Mouse (Mus musculus): ENCODE data around the gene Ccdc149.
A peak's percentile ranks its signal among the peaks of the same experiment; 100 is the strongest.

The Ccdc149 gene

DNA sequence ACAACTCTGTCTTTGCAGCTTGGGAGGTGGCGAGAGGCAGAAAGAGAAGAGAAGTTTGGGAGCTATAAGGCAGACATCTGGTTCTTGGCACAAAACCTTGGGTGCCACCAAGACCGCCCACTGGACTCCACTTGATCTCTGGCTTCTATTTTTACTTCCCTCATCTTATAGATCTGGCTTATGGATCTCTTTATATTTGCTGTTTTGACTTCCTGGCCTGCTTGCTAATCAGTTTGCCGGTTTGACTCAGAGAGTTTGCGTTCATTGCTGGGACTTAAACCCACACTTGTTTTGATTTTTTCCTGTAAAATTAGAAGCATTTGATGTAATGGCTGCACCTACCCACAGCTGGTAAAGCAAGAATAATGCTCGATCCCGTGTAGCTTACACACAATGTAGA lies 100.4 kb downstream of the Ccdc149 start:
- DNase-seq (ENCODE audit: extremely low spot score), result no peak

DNA sequence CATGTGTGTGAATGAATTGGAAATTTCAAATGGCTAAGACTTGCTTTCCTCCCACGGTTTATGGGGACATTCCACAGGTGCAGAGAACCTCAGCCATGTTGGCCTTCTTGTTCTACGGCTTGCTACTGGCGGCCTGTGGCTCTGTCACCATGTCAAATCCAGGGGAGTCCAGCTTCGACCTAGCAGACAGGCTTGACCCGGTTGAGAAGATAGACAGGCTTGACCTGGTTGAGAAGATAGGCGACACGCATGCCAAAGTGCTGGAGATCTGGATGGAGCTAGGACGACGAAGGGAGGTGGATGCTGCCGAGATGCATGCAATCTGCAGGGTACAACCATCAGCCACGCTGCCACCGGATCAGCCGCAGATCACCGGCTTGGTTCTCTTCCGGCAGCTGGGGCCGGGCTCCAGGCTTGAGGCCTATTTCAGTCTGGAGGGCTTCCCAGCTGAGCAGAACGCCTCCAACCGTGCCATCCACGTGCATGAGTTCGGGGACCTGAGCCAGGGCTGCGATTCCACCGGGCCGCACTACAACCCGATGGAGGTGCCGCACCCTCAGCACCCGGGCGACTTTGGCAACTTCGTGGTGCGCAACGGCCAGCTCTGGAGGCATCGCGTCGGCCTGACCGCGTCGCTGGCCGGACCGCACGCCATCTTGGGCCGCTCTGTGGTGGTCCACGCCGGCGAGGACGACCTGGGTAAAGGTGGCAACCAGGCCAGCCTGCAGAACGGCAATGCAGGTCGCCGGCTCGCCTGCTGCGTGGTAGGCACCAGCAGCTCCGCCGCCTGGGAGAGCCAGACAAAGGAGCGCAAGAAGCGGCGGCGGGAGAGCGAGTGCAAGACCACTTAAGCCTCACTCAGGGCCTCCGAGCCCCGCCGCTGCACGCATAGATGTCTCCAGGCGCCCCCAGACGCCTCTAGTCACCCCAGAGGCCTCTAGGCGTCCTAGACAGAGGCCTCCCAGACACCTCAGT lies 103.2 kb downstream of the Ccdc149 start:
- peak; percentile 29 for DNase-seq (ENCODE audit: extremely low spot score)

DNA sequence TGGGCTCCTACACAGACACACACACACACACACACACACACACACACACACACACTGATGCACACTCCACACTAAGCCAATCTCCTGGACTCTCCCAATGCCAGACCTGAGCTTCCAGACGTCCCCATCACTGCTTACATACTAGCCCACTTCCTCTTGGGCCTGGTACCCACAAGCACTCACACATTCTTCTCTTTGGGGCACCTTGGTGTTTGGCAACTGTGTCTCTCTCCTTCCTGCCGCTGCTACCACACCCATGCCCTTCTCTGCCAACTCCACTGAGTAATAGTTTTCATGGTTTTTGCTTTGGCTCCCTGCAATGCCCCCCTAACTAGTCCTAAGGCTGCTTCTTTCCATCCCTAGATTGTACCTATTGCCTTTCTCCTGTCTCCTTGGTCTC lies 104.7 kb downstream of the Ccdc149 start:
- DNase-seq (ENCODE audit: extremely low spot score), result no peak

DNA sequence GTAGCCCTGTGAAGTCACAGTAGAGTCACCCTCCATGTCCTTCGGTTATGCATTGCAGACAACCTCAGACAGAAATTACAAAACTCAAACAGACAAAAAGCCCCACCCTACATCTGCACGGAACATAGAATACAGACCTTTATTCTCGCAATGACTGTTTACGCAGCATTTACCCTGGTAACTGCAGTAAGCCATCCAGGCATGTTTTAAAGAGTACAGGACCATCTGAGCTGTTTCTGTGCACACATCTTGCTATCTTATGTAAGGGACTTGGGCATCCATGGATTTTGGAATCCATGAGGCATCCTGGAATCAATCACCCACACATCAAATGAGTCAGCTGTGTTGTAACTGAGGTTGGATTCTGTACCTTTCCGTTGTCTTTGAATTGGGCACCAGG lies 105.4 kb downstream of the Ccdc149 start:
- no peak for DNase-seq (ENCODE audit: extremely low spot score)

DNA sequence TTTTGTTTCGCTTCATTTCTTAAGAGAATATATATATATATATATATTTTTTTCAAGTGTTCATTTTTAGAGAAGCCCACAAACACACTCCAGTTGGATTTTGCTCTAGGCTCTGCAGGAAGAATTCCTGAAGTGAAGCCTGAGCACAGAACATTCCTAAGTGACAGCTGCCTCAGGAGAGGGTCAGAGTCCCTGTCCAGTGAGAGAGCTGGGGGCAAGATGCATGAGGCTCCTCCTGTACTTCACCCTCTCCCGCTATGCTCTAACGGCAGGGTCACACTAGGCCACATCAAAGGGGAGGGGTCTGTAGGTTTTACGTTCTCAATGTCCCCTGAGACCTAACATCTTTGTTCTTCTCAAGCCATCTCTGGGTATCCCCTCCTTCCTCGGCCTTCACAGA lies 106.8 kb downstream of the Ccdc149 start:
- no peak for DNase-seq (ENCODE audit: extremely low spot score)

DNA sequence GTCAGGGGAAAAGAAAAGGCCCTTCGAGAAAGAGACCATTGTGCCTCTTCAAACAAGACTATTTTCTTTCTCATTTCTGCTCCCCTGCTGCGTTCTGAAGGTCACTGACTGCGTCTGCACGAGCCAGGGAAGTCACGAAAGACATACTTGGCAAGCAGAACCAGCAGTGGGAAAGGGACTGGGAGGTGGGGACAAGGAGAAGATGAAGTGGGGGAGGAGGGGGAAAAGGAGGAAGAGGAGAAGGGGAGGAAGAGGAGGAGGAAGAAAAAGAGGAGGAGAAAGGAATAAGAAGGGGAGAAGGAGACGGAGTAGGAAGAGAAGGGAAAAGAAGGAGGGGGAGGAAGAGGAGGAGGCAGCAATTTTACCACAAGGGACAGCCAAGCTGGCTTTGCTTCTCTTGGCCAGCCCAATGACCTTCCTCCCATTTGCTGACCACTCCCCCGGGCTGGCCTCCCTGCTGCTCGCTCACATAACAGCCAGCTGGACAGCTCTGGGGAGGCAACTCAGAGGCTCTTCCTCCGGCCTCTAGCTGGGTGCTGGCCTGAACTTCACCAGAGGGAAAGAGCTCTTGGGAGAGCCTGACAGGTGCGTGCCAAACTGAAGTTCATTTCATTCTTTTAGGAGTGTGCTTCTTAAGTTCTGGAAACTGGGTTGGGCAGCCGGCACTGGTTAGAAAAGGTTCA lies 107.7 kb downstream of the Ccdc149 start, which contains the start of gene Sod3:
Gene Sod3 (plus strand): TSS at position 324 of the 683 bp plus-strand sequence.
- peak; percentile 45 for DNase-seq (ENCODE audit: extremely low spot score)

DNA sequence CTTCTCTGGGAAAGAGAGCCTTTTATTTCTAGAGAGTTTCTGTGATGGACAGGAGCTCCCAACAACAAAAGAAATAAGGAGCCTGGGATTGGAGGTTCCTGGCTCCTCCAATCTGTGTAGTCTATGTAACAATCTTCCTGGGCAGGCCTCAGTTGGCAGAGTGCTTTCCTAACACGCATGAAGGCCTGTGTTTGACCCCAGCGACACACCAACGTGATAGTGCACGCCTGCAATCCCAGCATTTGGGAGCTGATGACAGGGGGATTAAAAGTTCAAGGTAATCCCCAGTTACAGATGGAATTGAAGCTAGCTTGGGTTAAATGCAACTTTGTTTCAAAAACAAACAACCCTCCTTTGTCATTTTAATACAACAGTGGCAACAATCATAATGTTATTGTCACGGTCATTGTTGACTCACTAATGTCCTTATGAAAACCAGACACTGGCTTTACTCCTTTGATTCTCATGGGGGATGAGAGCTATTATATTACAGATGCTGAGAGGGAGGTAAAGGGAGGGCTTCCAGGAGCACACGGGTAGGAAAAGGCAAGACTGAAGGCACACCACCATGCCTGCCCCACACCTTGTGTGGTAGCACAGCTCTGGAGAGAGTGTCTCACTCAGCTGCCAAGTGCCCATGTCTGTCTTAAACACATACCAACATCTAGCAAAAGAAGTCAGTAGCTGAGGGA lies 108.4 kb downstream of the Ccdc149 start:
- DNase-seq (ENCODE audit: extremely low spot score), result no peak

DNA sequence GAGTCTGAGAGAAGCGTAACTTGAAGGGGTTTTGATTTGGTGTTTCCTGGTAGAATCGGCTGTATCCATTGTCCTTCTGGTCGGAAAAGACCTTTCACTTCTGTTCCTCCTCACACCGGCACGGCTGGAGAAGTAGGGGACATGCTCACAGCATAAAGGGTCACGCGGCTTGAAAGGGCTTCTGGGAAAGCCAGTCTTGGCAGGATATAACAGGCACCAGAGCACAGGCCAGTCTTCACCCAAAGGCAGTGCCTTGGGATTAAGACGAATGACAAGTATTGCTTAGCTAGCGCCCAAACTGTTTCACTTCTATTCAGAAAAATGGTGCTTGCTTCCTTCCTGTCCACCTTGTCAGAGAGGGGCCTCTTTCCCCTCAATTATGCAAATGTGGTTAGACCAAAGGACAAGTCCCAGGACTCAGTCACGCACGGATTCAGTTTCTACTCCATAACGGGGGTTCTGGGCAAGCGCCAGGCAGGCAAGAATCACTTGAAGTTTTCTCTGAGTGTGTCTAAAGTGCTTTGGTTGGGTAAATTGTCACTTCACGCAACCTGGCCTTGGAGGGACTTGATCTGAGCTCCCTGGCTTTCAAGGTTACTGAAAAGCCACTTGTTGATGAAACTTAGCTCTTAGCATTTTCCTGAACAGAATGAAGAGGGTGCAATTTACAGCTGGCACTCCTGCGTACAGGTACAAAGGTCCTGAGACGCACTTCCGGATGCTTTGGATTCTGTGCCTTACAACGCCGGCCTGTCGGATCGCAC lies 110.9 kb downstream of the Ccdc149 start:
- DNase-seq (ENCODE audit: extremely low spot score), result no peak

DNA sequence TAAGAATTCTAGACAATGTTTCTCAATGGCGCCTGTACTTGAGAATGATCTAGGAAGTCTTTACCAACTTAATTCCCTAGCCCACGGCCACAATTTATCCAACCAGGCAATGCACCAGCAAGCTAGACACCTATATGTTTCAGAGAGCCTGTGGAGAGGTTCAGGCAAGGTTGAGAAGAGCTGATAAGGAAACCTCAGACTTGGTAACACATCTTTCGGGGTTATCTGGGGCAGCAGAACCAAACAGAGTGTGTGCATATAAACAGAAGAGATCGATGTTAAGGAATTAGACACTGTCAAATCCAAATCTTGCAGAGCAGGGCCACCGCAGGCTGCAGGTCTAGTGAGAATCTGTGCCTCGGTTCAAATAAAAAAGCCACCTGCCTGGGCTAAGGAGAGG lies 113.2 kb downstream of the Ccdc149 start:
- no peak for DNase-seq (ENCODE audit: extremely low spot score)

DNA sequence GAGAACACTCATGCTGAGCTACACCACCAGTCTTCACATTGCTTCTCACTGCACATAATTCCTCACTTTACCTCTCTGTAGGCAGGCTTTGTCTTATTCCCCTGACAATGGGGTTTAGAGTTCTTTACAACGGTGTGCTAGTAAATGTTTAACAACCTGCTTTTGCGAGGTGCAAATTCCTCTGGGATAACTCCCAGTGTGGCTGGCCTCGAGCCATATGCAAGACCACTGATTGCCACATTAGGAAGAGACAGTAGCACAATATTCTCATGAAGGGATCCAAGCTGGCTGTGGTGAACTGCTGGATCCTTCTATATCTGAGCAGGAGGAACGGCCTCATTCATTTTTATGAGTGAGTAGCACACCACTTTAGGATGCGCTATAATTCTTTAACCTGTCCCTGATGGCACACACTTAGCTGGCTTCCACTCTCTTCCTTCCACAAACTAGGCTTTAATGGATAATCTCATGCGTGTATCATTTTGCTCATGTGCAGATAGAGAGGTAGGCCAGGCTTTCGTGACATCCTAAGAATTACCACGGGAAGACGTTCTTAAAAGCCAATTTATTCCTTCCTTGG lies 114.1 kb downstream of the Ccdc149 start:
- DNase-seq (ENCODE audit: extremely low spot score), result no peak

DNA sequence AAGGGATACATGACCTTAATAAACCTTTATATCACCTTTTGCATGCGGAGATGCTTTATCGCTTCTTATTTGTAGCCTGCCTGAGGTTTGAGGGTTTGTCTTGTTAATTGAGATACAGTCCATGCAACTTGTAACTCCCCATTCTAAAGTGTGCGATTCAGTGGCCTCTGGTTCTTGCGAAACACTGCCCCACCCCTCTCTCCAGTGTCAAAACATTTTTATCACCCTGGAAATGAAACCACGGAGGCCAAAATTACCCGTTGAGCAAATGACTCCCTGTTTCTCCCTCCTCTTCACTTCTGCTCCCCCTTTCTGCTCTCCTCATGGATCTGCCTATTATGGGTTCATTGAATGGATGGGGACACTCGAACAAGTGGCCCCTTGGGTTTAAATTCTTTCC lies 115.7 kb downstream of the Ccdc149 start:
- no peak for DNase-seq (ENCODE audit: extremely low spot score)

DNA sequence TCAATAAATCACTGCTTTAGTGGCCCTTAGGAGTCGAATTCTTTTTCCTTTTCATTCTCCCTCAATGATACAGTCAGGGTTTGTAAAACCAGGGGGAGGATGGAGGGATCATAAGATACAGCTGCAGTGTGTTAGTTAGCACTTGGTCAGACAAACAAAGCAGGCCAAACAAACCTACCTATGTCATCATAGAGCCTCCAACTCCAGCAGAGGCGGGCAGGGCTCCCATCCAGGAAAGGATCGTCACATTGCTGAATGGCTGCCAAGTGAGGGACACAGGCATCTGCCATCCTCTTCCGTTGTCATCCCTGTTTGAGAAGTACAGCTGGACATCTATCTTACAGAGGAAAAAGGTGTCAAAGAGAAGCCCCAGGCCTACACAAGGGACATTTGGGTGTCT lies 116.9 kb downstream of the Ccdc149 start:
- DNase-seq (ENCODE audit: extremely low spot score), result no peak

DNA sequence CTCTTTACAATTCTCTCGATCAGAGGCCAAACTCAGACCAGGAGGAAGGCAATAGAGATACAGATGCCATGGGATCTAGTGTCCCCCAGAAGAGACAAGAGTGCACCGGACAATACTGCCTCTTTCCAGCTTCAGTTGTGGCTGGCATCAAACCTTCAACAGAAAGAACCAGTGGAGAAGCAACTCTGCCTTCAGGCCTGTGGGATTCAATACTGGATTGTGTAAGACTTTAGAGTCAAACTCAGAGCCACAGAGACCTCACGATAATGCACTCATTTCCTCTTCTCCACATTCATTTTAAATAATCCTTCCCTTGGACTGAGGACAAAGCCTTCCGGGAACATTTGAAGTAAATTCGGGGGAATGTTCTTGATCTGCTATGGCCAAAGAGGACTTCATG lies 118.6 kb downstream of the Ccdc149 start:
- no peak for DNase-seq (ENCODE audit: extremely low spot score)

DNA sequence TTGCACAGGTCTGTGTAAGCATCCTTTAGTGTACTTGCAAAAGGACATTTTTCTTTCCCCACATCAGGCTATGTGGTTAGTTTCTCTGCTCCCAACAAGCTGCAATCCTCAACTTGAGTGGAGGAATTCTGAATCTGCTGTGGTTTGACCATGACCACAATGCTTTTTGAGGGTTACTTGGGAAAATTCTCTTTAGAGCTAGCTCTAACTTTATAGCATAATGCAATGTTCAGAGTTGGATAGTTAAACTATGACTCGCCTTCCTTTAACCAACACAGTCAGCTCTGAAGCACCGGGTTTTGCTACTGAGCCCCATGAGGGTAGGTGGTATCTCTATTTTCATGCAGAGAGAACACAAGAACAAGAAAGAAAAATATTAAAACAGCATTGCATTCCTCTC lies 119.8 kb downstream of the Ccdc149 start:
- no peak for DNase-seq (ENCODE audit: extremely low spot score)

DNA sequence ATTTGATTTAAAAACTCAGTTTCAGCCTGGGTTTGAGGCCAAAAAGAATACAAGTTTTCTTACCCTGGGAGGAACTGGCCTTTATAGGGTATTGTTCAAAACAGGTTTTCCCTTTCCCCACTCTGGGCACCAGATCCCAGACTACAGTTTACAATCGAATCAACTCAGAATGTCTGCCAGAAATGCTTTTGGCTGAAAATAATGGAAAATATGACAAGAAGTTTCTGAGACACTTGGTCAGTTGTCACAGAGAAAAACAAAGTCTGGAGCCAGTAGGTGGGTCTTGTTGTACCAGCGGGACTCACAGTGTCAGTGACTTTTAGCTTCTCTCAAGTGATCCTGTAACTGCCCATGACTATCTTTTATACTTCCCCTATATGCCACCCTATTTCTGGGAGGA lies 120.9 kb downstream of the Ccdc149 start:
- DNase-seq (ENCODE audit: extremely low spot score), result no peak

DNA sequence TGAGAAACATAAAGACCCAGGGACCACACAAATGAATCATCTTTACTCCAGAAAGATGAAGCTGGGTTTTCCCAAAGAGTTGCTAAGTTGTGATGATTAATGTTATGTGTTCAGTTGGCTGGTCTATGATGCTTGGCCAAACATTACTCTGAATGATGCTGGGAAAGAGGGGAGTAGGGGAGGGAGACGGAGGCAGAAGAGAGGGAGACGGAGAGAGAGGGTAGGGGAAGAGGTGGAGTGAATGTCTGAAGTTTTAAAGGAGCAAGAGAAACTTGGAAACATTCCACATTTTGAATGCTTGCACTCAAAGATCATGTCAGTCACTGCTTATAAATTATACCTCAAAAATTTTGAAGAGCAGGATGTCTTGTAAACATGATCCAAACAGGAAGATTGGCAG lies 124.4 kb downstream of the Ccdc149 start:
- no peak for DNase-seq (ENCODE audit: extremely low spot score)

DNA sequence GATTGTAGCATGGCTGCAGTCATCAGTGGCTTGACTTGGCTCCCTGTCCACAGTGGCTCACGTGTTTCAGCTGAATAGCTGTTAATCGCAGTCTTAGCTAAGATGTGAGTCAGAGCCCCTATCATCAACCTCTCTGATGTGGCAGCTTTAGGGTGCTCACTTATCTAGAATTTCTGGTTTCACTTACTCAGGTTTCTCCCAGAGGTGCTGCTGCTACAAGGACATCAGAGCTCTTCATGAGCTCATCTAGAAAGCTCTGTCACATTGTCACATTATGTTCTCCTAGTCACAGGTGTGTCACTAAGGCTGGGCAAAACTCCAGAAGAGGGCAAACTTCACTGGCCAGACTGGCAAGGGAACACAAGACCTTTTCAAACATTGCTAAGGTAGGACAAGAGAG lies 132.2 kb downstream of the Ccdc149 start:
- DNase-seq (ENCODE audit: extremely low spot score), result no peak

DNA sequence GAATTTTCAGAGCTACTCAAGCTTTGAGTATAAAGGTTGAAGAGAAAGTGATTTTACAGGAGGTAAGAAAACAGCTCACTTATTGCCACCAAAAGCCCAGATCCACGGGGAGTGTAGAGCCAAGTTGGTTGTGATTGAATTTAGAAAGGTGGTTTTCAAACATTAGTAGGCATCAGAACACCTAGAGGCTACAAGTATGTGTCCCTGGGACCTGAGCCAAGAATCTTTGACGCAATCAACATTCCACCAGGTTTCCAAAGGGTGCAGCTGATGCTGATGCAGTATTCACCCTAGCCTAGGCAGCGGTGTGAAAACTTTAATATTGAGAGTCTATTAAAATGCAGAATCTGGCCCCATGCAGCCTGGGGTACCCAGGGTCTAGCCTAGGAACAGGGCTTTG lies 135.7 kb downstream of the Ccdc149 start:
- DNase-seq (ENCODE audit: extremely low spot score), result no peak

DNA sequence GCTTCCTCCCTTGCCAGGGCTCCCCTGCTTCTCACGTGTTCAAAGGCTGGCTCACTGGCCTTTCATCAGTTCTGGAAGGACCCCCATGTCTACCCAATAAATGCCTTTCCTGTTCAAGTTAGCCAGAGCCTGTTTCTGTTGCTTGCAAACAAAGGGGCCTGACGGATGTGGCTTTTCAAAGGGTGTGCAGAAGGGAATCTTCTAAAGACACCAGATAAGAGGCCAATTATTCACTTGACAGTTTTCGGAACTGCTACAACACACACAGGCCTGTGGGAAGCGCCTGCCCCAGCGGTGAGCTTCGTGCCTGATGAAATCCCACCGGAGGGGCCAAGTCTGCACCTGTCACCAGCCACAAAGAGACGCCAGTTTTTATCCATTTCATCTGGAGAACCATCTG lies 139.2 kb downstream of the Ccdc149 start:
- no peak for DNase-seq (ENCODE audit: extremely low spot score)
